26 mouse cellular contexts compared by ENCODE assay signal in the genomic region with DNA sequence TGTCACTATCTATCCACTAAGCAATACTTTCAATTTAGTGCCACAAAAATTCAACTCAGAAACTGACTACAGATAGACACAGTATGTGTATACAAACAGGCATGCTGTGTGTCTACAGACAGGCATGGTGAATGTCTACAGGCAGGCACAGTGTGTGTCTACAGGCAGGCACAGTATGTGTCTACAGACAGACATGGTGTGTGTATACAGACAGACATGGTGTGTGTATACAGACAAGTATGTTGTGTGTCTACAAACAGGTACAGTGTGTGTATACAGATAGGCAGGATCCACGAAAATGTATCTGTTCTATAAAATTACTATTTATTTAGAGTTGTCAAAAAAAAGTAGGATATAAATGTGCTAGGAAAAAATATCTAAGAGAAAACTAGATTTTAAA.
"Had no signal": no experiment of that assay in that cellular context is flagged by ENCODE, and none has a peak within 500 bp of the region (broad histone marks: within the 10 kb centered on the region; RNA-seq: fewer than 3 reads in every experiment).

No protein-coding gene starts in this region.

- H3K4me3 ChIP-seq: embryonic facial prominence, embryonic 10.5 days; embryonic facial prominence, embryonic 12.5 days; embryonic facial prominence, embryonic 13.5 days; embryonic facial prominence, embryonic 15.5 days; erythroblast, embryonic 14.5 days; forebrain, embryonic 10.5 days; forebrain, embryonic 12.5 days; forebrain, embryonic 13.5 days; forebrain, embryonic 15.5 days; gastrocnemius, adult 2 months had no signal

- H3K9me3 ChIP-seq: embryonic facial prominence, embryonic 10.5 days; embryonic facial prominence, embryonic 12.5 days; embryonic facial prominence, embryonic 13.5 days; embryonic facial prominence, embryonic 15.5 days; forebrain, embryonic 10.5 days; forebrain, embryonic 12.5 days; forebrain, embryonic 13.5 days; forebrain, embryonic 15.5 days had no signal

- H3K4me1 ChIP-seq: forebrain, embryonic 12.5 days; forebrain, embryonic 15.5 days had no signal

- H3K36me3 ChIP-seq: embryonic facial prominence, embryonic 10.5 days; embryonic facial prominence, embryonic 12.5 days; embryonic facial prominence, embryonic 13.5 days; embryonic facial prominence, embryonic 15.5 days; forebrain, embryonic 10.5 days; forebrain, embryonic 12.5 days; forebrain, embryonic 15.5 days had no signal

- DNase-seq: cerebellum, adult 2 months; cerebellum, adult 8-10 months; cerebellum, adult 9-10 months; cerebellum, adult 9-11 months; cerebellum, postnatal 10 days; cerebellum, postnatal 14 days; cerebellum, postnatal 25 days; cerebellum, postnatal 36 days; forebrain, postnatal 0 days; gastrocnemius, adult 2 months; gastrocnemius, postnatal 10 days; gastrocnemius, postnatal 14 days; gastrocnemius, postnatal 25 days; gastrocnemius, postnatal 36 days; heart, adult 18-20 months had no signal

- ATAC-seq: forebrain, embryonic 13.5 days; forebrain, embryonic 14.5 days; forebrain, embryonic 15.5 days; forebrain, embryonic 16.5 days; forebrain, postnatal 0 days had no signal

- H3K27ac ChIP-seq: embryonic facial prominence, embryonic 10.5 days; embryonic facial prominence, embryonic 12.5 days; embryonic facial prominence, embryonic 13.5 days; embryonic facial prominence, embryonic 15.5 days; forebrain, embryonic 10.5 days; forebrain, embryonic 12.5 days; forebrain, embryonic 13.5 days; forebrain, embryonic 15.5 days; gastrocnemius, adult 2 months had no signal

- H3K9ac ChIP-seq: embryonic facial prominence, embryonic 12.5 days; embryonic facial prominence, embryonic 13.5 days; embryonic facial prominence, embryonic 15.5 days; forebrain, embryonic 12.5 days; forebrain, embryonic 13.5 days; forebrain, embryonic 15.5 days; forebrain, postnatal 0 days had no signal

- H3K4me2 ChIP-seq: embryonic facial prominence, embryonic 12.5 days; embryonic facial prominence, embryonic 13.5 days; embryonic facial prominence, embryonic 15.5 days; forebrain, embryonic 12.5 days; forebrain, embryonic 13.5 days; forebrain, embryonic 15.5 days had no signal

- H3K27me3 ChIP-seq: embryonic facial prominence, embryonic 12.5 days; embryonic facial prominence, embryonic 13.5 days; embryonic facial prominence, embryonic 15.5 days; forebrain, embryonic 12.5 days; forebrain, embryonic 15.5 days had no signal
